Mouse (Mus musculus): ENCODE data around the gene Smtnl2. TPM values are rescaled to one million over a fixed set of nuclear protein-coding genes. Genes with fewer than 3 reads are reported as not detected.
"Not testable (repeated sequence)": the region's sequence is repeated elsewhere in the genome, so short reads cannot be mapped to it uniquely, and the experiment has no call there.

Smtnl2 gene
- polyA plus RNA-seq, 1 experiment, result not detected

- H3K9me3 ChIP-seq (ENCODE audit: control insufficient read depth, low read length), result no peaks in the 10 kb centered on the region
- peaks cover 38% of the 10 kb centered on the region for H3K36me3 ChIP-seq (ENCODE audit: control insufficient read depth)
- H3K27me3 ChIP-seq (ENCODE audit: control insufficient read depth), result no peaks in the 10 kb centered on the region
- TF ChIP-seq TAL1 (IDR thresholded peaks at IDR 0.05; ENCODE audit: low read length) (no peak), GATA1 (IDR thresholded peaks at IDR 0.05; ENCODE audit: low read length) (no peak)
- peak within 1 kb of the TSS; percentile 71 for H3K4me3 ChIP-seq (replicated peaks)
- H3K4me1 ChIP-seq (ENCODE audit: control insufficient read depth), result peaks cover 24% of the 10 kb centered on the region
These were observed 29.6 kb upstream of the Smtnl2 start, which contains the start of gene Mybbp1a for GRCm38 (mm10) chr11:72440965-72441664. Mybbp1a (plus strand) TSS chr11:72441355.

DNA sequence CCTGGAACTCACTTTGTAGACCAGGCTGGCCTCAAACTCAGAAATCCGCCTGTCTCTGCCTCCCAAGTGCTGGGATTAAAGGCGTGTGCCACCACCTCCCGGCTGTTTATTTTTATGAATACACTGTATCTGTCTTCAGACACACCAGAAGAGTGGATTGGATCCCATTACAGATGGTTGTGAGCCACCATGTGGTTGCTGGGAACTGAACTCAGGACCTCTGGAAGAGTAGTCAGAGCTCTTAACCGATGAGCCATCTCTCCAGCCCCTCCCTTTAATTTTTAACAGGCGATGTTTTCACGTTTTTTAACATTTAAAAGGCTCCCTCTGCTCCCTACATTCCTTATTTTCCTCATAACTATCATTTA, 29.1 kb upstream of the Smtnl2 start:
- H3K36me3 ChIP-seq (ENCODE audit: control insufficient read depth), result peaks cover 33% of the 10 kb centered on the region
- not testable (repeated sequence) for H3K27me3 ChIP-seq (ENCODE audit: control insufficient read depth); H3K9me3 ChIP-seq (ENCODE audit: control insufficient read depth, low read length)
- peaks cover 24% of the 10 kb centered on the region for H3K4me1 ChIP-seq (ENCODE audit: control insufficient read depth)
- peak overlapping the region; percentile 71 for H3K4me3 ChIP-seq (replicated peaks)

GRCm38 (mm10) chr11:72438411-72438810, 26.9 kb upstream of the Smtnl2 start:
- no peaks in the 10 kb centered on the region for H3K27me3 ChIP-seq (ENCODE audit: control insufficient read depth)
- H3K4me1 ChIP-seq (ENCODE audit: control insufficient read depth), result peaks cover 24% of the 10 kb centered on the region
- H3K9me3 ChIP-seq (ENCODE audit: control insufficient read depth, low read length), result no peaks in the 10 kb centered on the region
- no peak overlapping the region for H3K4me3 ChIP-seq (replicated peaks)
- peaks cover 11% of the 10 kb centered on the region for H3K36me3 ChIP-seq (ENCODE audit: control insufficient read depth)
- TF ChIP-seq TAL1 (IDR thresholded peaks at IDR 0.05; ENCODE audit: low read length) (no peak), GATA1 (IDR thresholded peaks at IDR 0.05; ENCODE audit: low read length) (no peak)

DNA sequence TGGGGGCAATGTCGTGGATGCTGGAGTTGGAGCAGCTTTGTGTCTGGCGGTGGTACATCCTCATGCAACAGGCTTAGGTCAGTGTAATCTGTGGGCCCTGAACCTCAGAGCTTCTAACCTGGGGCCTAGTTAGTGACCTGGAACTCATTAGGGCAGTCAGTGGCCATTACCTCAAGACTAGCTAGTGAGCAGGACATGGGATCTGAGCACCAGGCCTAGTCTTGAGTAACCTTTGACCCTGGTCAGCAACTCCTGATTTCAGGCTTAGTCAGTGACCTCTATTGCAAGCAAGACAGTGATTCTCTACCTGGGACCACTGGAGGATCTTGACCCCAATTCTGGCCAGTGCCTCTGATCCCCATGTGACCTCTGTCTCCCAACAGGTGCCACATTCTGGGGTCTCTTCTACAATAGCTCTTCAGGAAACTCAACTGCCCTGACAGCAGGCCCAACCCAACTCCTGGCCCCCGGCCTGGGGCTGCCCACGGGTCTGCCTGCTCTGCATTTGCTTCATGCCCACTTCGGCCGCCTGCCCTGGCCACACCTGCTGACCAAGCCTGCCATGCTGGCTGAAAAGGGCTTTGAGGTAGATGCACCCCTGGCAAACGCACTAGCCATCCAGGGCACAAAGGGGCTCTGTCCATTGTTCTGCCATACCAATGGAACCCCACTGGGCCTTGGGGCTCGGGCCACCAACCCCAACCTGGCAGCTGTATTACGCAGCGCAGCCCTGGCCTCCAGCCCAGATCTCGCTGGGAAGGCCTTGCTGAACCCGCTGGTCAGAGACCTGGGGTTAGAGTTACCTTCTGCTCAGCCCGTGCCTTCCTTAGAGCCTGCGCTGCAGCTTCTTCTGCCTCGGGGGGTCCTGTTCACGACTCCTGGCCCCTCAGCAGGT, 25.5 kb upstream of the Smtnl2 start:
- no peak overlapping the region for H3K4me3 ChIP-seq (replicated peaks)
- H3K9me3 ChIP-seq (ENCODE audit: control insufficient read depth, low read length), result no peaks in the 10 kb centered on the region
- peaks cover 13% of the 10 kb centered on the region for H3K4me1 ChIP-seq (ENCODE audit: control insufficient read depth)
- no peaks in the 10 kb centered on the region for H3K36me3 ChIP-seq (ENCODE audit: control insufficient read depth)
- TF ChIP-seq GATA1 (IDR thresholded peaks at IDR 0.05; ENCODE audit: low read length), result no peak
- H3K27me3 ChIP-seq (ENCODE audit: control insufficient read depth), result no peaks in the 10 kb centered on the region

GRCm38 (mm10) chr11:72436271-72436670, 24.8 kb upstream of the Smtnl2 start:
- peaks cover 6% of the 10 kb centered on the region for H3K4me1 ChIP-seq (ENCODE audit: control insufficient read depth)
- no peaks in the 10 kb centered on the region for H3K36me3 ChIP-seq (ENCODE audit: control insufficient read depth)
- no peak for TF ChIP-seq GATA1 (IDR thresholded peaks at IDR 0.05; ENCODE audit: low read length)
- no peak for TF ChIP-seq TAL1 (IDR thresholded peaks at IDR 0.05; ENCODE audit: low read length)
- no peaks in the 10 kb centered on the region for H3K27me3 ChIP-seq (ENCODE audit: control insufficient read depth)
- no peaks in the 10 kb centered on the region for H3K9me3 ChIP-seq (ENCODE audit: control insufficient read depth, low read length)
- no peak overlapping the region for H3K4me3 ChIP-seq (replicated peaks)

DNA sequence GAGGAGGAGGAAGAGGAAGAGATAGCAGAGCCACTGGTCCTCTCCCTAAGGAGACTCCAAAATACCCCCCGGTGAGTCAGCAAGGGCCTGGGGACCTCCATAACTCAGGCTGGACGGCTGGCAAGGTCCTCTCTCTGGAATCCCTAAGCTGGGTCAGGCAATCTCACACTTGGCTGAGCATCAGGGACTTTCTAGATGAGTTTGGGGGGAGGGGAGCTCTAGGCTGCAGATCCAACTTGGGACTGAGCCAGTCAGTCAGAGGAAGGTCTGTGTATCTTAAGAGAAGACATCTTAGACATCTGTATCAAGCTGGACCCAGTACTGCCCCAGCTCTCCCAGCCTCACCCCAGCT, 24.2 kb upstream of the Smtnl2 start:
- Histone ChIP-seq H3K4me1 (ENCODE audit: control insufficient read depth) (peaks cover under 1% of the 10 kb centered on the region), H3K9me3 (ENCODE audit: control insufficient read depth, low read length) (no peaks in the 10 kb centered on the region), H3K27me3 (ENCODE audit: control insufficient read depth) (no peaks in the 10 kb centered on the region), H3K4me3 (replicated peaks) (no peak overlapping the region), H3K36me3 (ENCODE audit: control insufficient read depth) (no peaks in the 10 kb centered on the region)
- TF ChIP-seq GATA1 (IDR thresholded peaks at IDR 0.05; ENCODE audit: low read length) (no peak), TAL1 (IDR thresholded peaks at IDR 0.05; ENCODE audit: low read length) (no peak)

- Histone ChIP-seq H3K9me3 (ENCODE audit: control insufficient read depth, low read length) (no peaks in the 10 kb centered on the region), H3K36me3 (ENCODE audit: control insufficient read depth) (no peaks in the 10 kb centered on the region), H3K27me3 (ENCODE audit: control insufficient read depth) (no peaks in the 10 kb centered on the region), H3K4me1 (ENCODE audit: control insufficient read depth) (no peaks in the 10 kb centered on the region), H3K4me3 (replicated peaks) (no peak within 1 kb of the TSS)
- no peak for TF ChIP-seq TAL1 (IDR thresholded peaks at IDR 0.05; ENCODE audit: low read length)
- no peak for TF ChIP-seq GATA1 (IDR thresholded peaks at IDR 0.05; ENCODE audit: low read length)
These were observed 23.6 kb upstream of the Smtnl2 start, which contains the start of gene Ggt6 for GRCm38 (mm10) chr11:72434963-72435693. Ggt6 (plus strand) TSS chr11:72435526.

DNA sequence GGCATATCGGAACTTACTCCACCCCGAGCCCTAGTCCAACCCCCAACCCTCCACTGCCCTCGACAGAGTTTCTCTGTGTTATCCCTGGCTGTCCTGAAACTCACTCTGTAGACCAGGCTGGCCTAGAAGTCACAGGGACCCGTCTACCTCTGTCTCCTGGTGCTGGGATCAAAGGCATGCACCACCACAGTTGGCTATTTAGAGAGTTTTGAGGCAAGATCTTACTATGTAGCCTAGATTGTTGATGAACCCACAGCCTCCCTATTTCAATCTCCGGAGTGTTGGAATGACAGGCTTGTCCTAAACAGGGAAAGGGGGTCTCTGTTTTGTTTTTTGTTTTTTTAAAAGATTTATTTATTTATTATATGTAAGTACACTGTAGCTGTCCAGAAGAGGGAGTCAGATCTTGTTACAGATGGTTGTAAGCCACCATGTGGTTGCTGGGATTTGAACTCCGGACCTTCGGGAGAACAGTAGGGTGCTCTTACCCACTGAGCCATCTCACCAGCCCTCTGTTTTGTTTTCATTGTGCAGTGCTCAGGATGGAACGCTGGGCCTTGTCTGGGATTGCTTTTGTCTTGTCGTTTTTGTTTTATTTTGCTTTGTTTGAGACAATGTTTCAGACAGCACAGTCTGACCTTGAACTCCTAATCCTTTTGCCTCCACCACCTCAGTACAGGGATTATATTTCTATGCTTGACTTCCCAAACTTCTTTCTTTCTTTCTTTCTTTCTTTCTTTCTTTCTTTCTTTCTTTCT, 19.0 kb upstream of the Smtnl2 start:
- not testable (repeated sequence) for H3K9me3 ChIP-seq (ENCODE audit: control insufficient read depth, low read length); H3K36me3 ChIP-seq (ENCODE audit: control insufficient read depth); H3K4me1 ChIP-seq (ENCODE audit: control insufficient read depth); H3K27me3 ChIP-seq (ENCODE audit: control insufficient read depth); H3K4me3 ChIP-seq (replicated peaks)

Measured in erythroblast, embryonic 14.5 days (primary cell).